Mouse (Mus musculus) frontal cortex, postnatal 14 days (tissue): ENCODE data around the gene Phxr2.

Experiments
- DNase-seq, 2 experiments: peaks; one replicate each; pipeline ENCODE4 v3.0.0; 2022; ENCODE audit warnings: low spot score in 2 of 2

Gene Phxr2

GRCm38 (mm10) chr10:99095114-99095513 lies 31.0 kb downstream of the Phxr2 start:
- no peak for DNase-seq

DNA sequence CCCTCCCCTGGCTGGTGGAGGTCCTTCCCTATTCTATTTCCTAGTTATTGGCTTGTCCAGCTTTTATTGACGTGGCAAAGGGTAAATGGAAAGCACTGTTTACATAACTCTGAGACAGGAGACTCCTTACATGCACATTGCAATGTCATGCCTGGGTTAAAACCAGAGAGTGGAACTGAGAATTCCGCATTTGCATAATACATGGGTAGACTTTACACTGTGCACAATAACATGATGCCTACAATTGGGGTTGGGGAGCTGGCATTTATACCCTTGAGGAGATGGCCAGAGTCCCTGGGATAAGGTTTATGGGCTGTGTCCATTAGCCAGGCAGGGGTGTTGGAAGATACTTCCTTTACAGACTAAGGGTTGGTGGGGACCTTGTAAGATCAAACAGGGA lies 32.8 kb downstream of the Phxr2 start:
- DNase-seq: no peak

DNA sequence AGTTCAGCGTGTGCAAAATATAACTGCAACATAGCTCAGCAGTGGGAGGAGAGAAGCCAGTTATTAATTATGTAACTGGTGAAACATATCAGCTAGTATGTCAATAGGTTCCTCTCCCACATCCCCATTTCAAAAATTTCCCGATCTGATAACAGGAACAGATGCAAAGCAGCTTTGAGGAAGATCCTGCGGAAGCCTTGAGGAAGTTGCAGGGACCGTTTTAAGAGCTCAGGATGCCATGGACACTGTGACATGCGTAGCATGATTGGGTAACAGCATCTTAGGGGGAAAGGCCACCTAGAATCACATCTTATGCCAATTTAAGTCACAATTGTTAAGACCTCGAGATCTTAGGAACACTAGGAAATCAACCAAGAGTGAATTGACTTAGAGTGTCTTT lies 36.2 kb downstream of the Phxr2 start:
- no peak for DNase-seq

DNA sequence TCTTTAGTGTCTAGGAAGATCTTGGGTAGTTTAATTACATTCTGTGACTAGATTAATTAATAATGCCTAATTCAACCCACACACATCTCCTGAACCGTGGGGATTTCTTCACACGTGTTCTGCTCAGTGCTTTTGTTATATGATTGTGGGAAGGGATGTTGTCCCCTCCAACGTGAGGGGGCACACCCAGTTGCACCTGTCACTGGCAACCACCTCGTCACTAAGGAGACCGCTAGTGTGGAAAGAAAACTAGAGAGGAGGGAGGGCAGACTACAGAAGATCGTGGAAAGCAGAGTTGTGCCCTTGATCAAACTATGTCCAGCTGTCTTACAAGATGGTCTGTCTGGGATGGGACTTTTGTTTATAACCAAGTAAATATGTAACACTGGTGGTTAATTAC lies 40.1 kb downstream of the Phxr2 start:
- DNase-seq: no peak

- no peak for DNase-seq
Measured at GRCm38 (mm10) chr10:99085240-99085587, 40.9 kb downstream of the Phxr2 start.

DNA sequence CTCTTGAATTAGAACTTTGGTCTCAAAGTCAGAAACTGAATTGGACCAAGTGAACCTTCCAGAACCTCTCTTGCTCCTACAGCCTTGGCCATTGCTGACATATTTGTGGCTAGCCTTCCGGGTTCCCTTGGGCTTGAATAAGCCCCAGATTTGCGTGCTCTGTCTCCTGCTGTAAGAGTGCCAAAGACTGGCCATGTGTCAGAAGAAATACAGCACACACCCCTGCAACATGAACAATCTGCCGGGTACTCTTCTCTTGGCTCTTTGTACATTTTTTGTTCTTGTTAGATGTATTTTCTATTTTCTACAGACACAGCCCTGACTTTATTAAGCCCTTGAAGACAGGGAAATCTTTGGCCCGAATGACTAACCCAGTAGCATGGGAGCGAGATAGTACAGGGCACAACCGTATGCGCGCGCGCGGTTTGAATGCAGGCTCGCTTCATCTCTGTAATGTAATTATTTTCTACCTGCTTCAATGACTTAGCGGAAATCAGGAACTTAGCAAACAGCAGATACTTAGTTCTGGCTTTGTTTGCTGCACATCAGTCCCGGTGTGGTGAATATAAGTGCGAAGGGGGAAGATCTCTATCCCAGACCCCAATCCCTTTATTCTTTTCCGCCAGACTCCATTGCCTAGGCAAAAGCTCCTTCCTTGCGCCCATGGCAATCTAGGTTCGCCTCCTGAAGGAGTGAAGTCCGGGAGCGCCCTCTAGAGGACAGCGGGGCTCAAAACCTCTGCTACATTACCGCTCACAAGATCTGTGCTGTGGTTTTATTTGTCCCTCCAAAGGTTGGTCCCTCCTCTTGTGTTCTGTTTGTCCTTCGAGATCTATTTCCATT lies 41.5 kb downstream of the Phxr2 start:
- DNase-seq: peak; percentile 69 to 86

DNA sequence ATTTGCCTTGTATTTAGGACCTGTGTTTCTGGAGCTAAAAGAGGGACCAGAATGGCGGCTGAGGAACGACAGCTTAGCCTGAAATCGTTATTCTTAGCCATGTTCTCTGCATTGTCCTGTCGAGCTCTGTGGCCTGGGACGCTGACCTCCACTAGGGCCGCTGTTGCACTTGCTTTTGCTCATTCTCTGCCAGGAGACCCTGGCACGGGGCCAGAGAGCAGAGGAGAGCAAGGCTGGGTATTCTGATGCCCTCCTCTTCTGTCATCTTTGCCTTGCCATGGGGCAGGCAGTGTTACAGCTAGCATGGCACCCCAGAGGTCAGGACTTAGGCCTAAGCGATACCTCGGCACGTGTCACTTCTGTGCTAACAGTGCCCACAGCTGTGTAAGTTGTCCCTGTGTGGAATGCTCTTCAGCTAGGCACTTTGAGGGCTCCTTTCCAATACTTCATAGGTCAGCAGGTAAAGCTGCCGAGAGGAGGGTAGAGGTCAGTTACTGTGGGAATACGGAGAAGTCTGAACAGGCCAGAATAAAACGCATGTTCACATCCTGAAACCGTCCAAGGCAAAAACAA lies 42.6 kb downstream of the Phxr2 start:
- no peak for DNase-seq

DNA sequence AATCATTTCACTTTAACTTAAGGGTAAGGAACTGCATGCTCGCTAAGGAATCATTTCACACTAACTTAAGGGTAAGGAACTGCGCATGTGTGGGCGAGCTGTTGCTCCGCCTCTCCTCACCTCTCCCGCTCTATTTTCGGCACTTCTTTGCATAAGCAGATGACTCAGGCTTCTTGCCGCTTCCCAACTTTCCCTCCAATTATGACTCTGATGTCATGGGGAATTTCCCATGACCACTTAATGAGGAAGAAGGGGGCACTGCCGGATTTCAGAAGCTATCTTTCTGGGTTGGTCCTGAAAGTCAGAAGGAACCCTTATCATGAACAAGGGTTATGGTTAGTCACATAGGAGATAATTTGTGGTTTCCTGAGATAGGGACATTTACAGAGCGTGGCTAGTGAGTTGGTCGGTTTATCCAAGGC lies 44.5 kb downstream of the Phxr2 start:
- peak in 1 of 2 experiments; percentile 25 for DNase-seq

DNA sequence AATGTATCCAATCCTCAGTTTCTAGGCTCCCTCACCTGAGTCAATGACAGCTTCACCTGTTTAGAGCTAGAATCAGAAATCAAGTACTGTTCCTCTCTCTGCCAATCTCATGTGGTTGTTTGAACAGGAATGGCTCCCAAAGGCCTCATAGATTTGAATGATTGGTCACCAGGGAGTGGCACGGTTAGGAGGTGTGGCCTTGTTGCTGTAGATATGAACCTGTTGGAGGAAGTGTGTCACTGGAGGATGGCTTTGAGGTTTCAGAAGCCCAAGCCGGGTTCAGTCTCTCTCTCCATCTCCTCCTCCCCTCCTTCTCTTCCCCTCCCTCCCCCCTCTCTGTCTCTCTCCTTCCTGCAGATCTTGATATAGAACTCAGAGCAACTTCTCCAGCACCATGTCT lies 47.5 kb downstream of the Phxr2 start:
- no peak for DNase-seq

GRCm38 (mm10) chr10:99076113-99076895 lies 49.8 kb downstream of the Phxr2 start:
- DNase-seq: no peak
